Mouse (Mus musculus): ENCODE measurements at regions not wholly inside any gene's neighbourhood (a gene's known extent, or its start where the extent isn't known, plus 50 kb on each side); places are given as distances from the start of the nearest gene placed in this dataset.

DNA sequence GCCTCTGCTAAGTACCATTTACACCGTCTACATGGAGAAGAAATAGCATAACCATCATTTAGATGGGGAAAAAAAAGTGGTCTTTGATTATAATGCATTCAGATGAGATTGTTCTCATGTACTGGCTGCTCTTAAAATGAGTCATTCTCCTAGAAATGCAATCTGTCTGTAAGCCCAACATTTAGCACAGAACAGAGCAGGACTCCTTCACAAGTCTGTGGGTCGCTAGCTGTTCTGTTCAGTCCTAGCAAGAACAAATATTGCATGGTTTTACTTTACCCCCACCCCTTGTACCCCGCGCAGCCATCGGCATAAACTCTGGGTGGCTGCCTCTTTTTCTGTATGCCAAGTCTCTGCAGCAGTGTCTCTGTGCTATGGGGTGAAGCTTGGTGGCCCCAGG, 685.4 kb downstream of the Tmem132b start:
- TF ChIP-seq GATA1 (IDR thresholded peaks at IDR 0.05; ENCODE audit: borderline replicate concordance, low read length) (no peak), FLI1 (IDR thresholded peaks at IDR 0.05; ENCODE audit: low read length) (no peak)
